Mouse (Mus musculus): ENCODE measurements around the gene Mroh2a. TPM values are rescaled to one million over a fixed set of nuclear protein-coding genes. Genes with fewer than 3 reads are reported as not detected.
"Not testable (repeated sequence)": the region's sequence is repeated elsewhere in the genome, so short reads cannot be mapped to it uniquely, and the experiment has no call there.

Gene Mroh2a
- total RNA-seq, 2 experiments from 2014 or later, result 0.52 TPM; not detected in 1

DNA sequence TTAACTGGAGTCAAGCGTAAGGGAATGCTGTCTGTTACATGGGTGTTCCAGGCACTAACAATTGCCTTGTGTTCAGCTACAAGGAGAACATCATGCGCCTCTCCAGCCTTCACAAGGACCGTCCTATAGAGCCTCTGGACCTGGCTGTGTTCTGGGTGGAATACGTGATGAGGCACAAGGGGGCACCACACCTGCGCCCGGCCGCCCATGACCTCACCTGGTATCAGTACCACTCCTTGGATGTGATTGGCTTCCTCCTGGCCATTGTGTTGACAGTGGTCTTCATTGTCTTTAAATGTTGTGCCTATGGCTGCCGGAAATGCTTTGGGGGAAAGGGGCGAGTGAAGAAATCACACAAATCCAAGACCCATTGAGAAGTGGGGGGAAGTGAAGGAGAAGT, 8.7 kb upstream of the Mroh2a start:
- peak in 1 of 2 experiments; percentile 15 for DNase-seq (ENCODE audit: low spot score in 2 of 2)

DNA sequence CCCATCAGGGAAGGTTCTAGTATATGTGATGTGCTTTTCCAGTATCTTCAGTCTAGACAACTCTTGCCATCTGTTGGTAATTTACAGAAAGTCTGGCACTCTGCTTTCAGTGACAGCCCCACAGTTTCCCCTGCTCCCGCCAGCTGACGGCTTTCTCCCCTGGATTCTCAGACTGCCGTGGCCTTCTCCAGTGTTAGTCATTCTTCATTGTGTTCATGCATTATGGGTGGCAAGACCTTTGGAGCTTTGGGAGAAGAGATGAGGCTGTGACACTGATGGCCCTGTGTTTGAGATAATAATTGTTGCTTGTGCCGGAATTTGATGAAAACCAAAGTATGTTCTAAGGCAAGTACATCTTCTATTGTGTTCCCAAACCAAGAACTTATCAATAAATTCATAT, 8.2 kb upstream of the Mroh2a start:
- peak in 1 of 2 experiments; percentile 2 for DNase-seq (ENCODE audit: low spot score in 2 of 2)

DNA sequence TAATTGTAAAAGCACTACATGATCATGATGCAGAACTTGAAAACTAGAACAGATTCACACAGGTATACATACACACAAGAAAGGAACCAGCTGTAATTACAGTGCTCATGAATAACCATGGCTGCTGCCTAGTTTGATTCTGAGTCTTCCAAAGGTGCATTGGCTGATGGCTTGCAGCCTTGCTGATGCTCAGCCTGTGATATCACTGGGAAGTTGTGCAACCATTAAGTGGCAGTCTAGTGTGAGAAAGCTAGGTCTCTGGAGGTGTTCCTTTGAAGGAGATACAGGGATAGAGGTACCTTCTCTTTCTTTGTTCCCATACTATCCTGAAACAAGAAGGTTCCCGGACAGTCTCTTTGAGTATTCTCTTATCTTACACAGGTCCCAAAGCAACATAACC, 7.7 kb upstream of the Mroh2a start:
- peak in 1 of 2 experiments; percentile 2 for DNase-seq (ENCODE audit: low spot score in 2 of 2)

DNA sequence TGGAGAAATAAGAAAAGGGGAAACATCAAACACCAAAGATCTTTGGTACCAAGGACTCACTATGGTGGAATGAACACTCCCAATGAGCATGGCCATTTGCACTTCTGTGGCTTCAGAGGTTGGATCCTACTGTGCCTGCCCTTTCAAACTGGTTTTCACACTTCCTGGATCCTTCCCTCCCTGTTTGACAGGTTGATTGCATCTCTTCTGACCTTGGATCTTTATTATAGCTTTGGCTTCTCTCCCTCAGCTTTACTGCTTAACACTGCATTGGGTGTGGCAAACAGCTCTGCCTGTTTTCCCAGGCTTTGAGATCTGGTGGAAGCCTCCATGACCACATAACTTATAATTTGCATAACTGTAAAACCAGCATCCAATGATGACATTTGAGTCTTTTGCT, 6.5 kb upstream of the Mroh2a start:
- DNase-seq (ENCODE audit: low spot score in 2 of 2), result peak in 1 of 2 experiments; percentile 1

DNA sequence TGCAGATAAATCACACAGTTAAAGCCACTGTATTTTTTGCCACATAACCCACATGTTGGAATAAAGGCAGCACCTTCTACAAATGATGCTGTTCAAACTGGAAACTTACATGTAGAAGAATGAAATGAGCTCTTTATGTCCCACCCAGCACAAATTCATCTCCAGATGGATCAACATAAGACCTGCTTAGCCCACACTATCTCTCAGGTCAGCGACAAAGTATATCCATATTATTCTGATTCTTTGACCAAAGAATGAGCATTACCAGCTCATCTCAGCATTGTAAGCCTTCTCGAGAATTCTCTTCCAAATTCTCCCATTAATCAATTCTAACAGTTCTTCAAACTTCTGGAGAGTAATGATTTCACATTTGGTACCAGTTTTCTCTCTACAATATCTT, 4.6 kb upstream of the Mroh2a start:
- no peak for DNase-seq (ENCODE audit: low spot score in 2 of 2)

DNA sequence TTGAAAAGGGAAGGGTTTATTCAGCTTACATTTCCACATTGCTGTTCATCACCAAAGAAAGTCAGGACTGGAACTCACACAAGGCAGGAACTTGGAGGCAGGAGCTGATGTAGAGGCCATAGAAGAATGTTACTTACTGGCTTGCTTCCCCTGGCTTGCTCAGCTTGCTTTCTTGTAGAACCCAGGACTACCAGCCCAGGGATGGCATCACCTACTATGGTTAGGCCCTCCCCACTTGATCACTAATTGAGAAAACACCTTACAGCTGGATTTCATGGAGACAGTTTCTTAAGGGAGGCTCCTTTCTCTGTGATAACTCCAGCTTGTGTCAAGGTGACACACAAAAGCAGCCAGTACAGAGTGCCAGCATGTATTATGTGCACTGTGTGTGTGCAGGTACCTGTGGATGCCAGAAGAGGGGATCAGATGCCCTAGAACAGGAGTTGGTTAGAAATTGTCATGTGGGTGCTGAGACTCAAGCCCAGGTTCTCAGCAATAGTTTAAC, 3.7 kb upstream of the Mroh2a start:
- peak in 1 of 2 experiments; percentile 4 for DNase-seq (ENCODE audit: low spot score in 2 of 2)

DNA sequence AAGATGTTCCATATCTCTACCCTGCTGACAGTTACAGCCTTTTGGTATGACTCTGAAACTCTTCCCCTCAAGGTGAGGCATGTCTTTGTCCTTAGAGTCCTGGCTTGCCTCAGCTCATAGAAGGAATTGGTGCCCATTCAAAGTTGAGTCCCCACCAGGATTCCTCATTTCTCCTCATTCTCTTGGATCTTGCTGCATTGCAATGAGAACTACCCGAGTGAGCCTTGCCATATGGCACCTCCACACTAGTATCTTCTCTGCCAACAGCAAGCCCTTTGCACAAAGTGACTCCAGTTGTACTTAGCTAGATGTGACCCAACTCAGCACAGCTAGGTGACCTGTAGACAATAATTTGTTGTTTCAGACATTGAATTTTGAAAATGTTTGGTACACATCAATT, 3.2 kb upstream of the Mroh2a start:
- DNase-seq (ENCODE audit: low spot score in 2 of 2), result peak in 1 of 2 experiments; percentile 18

DNA sequence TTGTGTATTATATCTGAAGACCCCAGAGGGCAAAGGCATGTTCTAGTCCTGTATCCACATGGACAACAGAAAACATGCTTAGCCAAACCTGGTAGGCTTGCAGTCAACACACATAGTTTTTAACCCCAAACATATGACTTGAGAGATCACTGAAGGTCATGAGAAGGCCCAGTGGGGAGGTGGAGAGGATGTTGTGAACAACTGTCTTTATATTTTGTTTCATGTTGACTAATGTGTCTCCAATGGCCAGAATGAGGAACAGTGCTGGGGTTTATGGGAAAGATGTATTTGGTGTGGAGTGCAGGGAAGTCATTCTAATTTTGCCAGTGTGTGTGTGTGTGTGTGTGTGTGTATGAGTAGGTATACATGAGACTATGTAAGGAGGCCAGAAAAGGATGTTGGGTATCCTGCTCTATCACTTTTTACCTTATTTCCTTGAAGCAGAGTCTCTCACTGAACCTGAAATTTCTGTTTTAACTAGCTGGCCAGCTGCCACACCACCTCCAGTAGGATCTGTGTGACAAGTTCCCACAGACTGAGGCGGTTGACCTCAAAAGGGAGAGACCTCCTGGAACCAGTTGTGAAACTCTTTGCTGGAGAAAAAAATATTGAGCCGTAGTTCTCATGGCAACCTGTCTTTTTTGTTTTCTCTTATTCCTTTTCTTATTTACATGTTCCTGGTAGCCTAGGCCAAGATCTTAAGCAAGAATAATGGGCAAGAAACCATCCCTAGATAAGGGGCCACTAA, 2.6 kb upstream of the Mroh2a start:
- DNase-seq (ENCODE audit: low spot score in 2 of 2), result peak in 1 of 2 experiments; percentile 3

DNA sequence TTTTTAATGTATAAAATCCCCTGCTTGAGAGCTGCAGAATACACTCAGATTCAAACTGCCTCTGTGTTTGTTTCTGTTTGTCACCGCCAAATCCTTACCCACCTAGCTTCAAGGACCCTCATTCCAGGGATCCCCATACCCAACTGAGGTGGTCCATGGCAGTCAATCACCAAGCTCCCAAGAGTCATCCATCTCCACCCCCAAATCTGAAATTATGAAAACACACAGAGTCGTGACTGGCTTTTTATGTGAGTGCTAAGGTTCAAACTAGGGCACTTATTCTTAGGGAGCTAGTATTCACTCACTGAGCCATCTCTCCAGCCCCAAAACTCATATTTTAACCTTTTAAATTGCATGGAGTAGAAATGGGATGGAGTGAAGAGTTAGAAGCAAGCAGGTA, 1.5 kb upstream of the Mroh2a start:
- not testable (repeated sequence) for DNase-seq (ENCODE audit: low spot score in 2 of 2)

DNA sequence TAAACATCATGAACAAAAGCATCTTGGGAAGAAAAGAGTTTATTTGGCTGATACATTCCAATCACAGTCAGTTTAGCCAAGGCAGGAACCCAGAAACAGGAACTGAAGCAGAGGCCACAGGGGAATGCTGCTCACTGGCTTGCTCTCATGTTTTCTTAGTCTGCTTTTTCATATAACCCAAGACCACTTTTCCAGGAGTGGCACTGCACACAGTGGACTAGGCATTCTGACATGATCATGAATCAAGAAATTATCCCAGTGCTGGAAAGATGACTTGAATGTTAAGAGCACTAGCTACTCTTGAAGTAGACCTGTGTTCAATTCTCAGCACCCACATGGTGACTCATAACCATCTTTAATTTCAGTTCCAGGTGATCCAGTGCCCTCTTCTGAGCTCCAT, 1.0 kb upstream of the Mroh2a start:
- peak in 1 of 2 experiments; percentile 5 for DNase-seq (ENCODE audit: low spot score in 2 of 2)

DNA sequence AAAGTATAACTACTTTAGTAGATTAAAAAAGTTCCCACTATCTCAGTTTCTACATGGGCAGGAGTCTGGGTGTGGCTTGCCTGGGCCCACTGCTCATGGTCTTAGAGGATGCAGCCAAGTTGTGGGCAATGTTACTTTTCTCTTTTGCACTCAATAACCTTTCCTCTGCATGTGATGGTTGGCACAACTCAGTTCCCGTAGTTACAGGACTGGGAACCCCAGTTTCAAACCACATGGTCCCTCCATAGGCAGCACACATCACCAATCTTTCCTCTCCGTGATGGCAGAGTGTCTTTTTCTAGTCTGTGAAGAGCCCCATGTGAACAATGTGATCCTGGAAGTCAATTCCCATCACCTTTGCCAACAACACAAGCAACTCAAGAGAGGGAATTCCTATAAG, 696 bp downstream of the Mroh2a start:
- no peak for DNase-seq (ENCODE audit: low spot score in 2 of 2)

DNA sequence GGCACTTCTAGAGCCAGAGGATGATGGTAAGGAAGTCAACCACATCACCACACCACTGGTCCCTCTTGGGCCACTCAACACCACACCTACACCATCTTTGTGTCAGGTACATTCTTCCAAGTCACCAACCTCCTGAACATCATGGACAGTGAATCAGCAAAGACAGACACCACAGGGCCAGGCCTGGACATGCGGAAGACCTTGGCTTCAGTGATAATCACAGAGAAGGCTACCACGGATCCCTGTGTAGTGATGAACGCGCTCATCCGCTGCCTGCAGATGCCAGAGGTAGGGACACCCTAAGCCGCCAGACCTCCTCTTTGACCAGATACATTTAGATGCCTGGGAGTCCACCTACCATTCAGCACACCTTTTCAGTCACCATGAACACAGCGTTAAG, 1.3 kb downstream of the Mroh2a start:
- DNase-seq (ENCODE audit: low spot score in 2 of 2), result no peak

DNA sequence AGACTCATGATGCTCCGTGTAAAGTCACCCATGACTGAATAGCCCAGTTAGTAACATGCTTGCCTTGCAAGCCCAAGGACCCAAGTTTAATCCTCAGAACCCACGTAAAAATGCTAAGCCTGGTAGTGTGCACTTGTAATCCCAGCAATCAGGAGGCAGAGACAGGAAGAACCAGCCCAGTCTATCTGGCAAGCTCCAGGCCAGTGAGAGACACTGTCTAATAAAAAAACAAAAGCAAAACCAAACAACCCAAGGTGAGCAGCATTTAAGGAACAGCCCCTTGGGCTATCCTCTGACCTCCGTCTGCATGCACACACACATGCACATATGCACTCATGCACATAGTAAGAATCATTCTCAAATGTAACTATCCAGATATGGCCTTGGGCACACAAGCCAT, 2.8 kb downstream of the Mroh2a start:
- no peak for DNase-seq (ENCODE audit: low spot score in 2 of 2)

DNA sequence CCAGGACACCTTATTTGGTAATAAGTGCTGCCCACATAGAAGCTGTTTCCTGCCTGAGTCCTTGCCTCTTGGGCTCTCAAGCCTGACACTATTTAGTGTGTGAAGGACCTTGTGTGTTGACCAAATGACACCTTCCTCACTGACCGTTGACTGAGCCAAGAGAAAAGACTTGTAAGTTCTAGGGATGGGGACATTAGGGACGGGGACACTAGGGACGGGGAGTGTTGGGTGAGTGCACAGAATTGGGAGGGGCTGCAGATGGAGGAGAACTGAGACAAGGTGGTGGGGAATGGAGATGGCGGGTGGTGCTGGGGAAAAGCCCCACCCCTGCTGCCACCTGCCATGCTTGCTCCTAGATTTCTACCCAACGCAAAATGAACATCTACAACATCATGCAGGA, 3.2 kb downstream of the Mroh2a start:
- no peak for DNase-seq (ENCODE audit: low spot score in 2 of 2)

DNA sequence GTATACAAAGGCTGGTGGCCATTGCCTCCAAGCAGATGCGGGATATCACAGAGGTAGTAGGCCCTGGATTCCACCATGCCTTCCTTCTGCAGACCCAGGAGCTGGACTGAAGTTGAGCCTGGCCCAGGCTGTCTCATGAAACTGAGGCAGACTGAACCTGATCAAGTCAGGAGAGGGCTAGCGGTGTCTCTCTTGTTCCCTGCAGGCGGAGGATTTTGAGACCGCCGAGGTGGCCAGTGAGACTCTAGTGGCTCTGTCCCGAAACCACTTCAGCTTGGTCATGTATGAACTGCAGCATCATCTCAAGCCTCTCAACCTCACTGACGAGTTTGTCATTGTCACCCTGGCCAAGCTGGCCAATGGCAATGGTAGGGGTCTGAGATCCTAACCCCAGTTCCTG, 3.6 kb downstream of the Mroh2a start:
- no peak for DNase-seq (ENCODE audit: low spot score in 2 of 2)

DNA sequence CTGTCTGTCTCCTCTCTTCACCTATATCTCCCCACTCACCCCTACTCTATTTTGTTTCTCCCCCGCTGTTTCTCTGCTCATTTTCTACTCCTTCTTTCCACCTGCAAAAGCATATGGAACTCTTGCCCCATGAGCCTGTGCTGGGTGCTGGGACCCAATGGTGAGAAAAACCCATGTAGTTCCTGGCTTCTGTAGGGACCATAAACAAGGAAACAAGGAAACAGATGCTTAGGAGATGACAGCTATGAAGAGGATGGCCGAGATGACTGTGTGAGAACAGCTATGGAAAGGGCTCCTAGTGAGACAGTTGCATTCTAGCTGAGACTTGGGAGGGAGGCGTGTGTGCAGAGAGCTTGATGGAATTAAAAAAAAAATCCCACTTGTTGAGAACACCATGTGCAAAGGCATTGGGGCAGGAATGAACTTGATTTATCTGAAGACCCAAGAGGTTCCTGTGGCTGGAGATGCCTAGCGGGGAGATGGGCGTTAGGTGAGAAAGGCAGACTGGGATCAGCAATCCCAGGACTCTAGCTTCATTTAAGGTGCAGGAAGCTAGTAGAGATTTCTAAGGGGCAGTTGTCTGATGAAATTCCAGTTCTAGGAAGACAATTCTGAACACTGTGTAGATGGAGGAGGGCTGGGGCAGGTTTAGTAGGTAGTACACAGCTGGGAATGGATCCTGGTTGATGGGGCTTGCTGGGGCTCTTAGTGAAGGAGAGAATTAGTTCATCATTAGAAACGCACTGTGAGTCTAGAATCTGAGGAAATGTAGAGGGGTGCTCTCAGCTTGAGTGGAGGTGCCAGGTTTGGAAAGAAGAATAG, 4.4 kb downstream of the Mroh2a start:
- DNase-seq (ENCODE audit: low spot score in 2 of 2), result no peak

DNA sequence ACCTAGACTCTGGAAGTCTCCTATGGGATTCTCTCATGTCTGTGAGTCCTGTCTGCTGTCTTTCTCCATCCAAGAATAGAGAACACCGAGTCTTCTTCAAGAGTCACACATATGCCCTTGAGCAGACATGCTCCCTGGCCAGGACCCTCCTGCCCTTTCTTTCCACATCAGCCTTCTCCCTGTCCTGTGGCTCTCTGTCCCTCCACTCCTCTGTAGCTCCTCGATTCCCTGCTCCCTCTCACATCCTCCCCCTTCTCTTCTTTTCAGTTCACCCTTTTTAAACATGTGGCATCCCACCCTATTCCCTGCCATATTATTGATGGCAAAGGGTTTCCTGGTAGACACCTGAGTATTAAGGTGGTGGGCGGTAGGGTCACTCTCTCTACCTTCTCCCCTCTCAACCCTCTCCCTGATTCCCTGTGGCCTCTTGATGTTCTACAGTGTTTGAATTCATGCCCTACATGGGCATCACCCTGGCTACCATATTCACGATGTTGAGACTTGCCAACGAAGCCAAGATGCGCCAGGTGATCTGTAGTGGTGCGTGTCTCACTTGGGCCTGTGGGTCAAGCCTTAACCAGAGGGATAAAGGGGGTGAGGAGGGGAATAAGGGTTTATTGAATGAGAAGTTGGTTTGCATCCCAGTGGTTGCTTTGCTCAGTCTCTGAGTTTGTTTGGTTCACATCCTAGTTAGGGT, 5.2 kb downstream of the Mroh2a start:
- DNase-seq (ENCODE audit: low spot score in 2 of 2), result no peak

DNA sequence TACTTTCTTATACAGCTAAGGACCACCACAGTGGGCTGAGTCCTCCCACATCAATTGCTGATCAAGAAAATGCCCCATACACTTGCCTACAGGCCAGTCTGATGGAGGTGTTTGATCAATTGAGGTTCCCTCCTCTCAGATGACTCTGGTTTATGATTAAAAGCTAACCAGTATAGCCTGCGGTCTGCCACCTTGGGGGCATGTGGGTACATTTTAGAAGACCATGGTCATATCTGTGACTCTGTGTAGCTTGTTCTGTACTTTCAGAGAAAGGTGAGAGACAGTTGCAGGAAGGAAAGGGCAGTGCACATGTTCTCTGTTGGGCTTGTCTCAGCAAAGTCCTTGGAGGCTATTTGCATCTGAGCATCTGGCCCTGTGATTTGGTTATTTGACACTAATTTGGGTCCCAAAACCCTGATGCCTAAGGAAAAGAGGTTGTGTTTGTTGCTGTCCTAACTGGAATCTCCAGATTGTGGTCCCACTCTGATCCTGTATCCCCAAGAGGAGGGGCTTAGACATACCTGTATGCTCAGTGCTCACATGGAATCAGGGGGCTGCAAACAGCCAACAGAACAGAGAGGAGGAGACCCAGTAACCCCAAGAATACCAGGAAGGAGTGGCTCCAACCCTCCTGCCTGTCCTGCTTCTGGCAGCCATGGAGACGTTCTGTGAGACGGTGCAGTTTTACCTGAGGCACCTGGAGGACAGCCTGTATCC, 6.0 kb downstream of the Mroh2a start:
- no peak for DNase-seq (ENCODE audit: low spot score in 2 of 2)

DNA sequence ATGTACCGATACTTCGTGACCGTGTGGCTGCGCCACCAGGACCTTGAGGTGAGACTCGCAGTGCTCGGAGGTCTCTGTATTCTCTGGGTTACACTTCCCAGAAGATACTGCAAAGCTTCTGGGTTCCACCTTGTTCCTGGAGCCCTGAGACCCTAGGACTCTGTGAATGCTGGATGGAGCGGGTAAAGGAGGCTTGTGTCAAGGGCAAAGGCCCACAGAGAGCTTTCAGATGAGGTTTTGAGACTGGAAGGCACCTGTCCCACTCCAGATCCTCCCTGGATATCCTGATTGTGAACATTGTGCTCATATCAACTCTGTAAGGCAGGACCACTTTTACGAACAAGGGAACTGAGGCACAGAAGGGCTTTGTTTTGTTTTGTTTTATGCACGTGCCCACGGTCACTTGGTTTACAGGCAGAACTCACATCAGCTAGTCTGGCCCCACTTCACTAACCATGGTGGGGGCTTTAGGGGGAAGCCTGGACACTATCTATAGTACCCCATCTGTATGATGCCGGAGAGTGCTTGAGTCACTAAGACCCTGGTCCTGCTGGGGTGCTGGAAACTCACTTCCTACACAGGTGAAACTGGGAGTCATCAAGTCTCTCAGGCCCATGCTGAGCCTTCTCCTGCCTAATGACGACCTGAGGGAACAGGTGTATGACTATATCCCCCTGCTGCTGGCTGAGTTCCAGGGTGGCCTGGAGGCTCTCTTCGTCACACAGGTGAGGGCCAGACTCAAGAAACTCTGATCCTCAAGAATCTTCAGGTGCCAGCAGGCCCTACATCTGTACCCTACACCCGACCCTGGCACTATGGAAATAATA, 6.8 kb downstream of the Mroh2a start:
- DNase-seq (ENCODE audit: low spot score in 2 of 2), result no peak

DNA sequence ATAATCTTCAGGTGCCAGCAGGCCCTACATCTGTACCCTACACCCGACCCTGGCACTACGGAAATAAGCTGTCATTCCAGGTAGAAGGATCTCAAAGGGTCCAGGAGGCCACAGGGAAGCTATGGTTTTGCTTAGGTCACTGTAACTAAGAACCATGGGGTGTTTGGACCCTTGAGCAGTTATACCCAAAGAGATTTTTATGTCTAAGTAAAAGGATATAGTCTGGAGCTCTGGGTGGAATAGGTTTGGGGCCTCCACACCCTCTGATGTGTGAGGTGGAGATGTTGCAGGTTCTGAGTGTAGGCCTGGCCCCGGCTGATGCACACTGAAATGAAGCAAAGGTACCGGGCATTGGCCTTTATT, 7.4 kb downstream of the Mroh2a start:
- DNase-seq (ENCODE audit: low spot score in 2 of 2), result no peak
